Mouse (Mus musculus) kidney, postnatal 25 days (tissue): ENCODE results near the gene Gm4302.
"Not testable (repeated sequence)": the region's sequence is repeated elsewhere in the genome, so short reads cannot be mapped to it uniquely, and the experiment has no call there.

Experiments
- DNase-seq, 2 experiments: peaks; one replicate each; pipeline ENCODE4 v3.0.0; 2021; ENCODE audit warnings: mixed read lengths in 2 of 2

Gm4302 gene

GRCm38 (mm10) chr10:100340536-100340935 lies at the start of gene Gm4302:
TSS of gene Gm4302 (plus strand) at chr10:100340836.
- not testable (repeated sequence) for DNase-seq

DNA sequence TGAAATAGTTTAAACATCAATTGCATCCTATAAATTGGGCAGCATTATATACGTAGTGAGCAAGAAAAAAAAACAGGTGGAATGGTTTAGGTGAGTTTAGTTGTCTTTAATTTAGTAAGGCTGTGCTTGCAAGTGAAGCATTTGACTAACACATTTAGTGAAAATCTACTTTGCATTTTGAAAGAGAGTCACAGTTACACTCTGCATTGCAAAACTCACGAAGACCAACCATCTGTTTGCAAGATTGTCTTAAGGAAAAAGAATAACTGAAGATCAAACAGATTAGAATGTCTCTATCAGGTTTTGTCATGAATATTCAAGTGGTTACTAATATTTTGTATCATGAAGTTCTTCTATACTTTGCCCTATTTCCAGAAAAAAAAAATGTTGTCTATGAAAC lies 44.5 kb upstream of the Gm4302 start:
- no peak for DNase-seq

GRCm38 (mm10) chr10:100300106-100300505 lies 40.5 kb upstream of the Gm4302 start:
- DNase-seq = not testable (repeated sequence)

GRCm38 (mm10) chr10:100335376-100335775 lies 5.3 kb upstream of the Gm4302 start, which contains the start of gene Gm4301:
TSS of gene Gm4301 (plus strand) at chr10:100335676.
- DNase-seq = not testable (repeated sequence)

DNA sequence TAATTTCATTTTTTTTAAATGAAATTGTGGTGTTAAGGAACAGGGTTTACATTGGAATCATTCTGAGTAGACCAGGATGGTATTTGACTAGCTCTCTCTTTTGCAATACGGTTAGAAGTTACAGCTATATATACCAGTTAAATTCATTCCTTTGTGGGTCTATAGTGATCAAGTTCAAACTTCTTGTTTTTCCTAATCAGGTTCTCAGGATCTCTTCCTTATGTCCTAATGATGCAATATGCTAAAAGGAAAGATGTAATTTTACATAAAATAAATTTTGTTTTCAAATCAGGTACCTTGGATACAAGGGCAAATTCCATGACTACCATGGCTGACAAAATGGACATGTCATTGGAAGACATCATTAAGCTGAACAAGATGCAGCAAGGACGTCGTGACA lies 5.0 kb downstream of the Gm4302 start, which contains the start of gene Gm4303:
Gene Gm4303, plus strand, starts transcription at position 301 of the 400 bp plus-strand sequence.
- not testable (repeated sequence) for DNase-seq

- not testable (repeated sequence) for DNase-seq
Observed at GRCm38 (mm10) chr10:100350793-100351192, 10.2 kb downstream of the Gm4302 start, which contains the start of gene Gm4305. TSS of gene Gm4305 (plus strand) at chr10:100351093.

- DNase-seq = peak; percentile 5 to 43
Observed at GRCm38 (mm10) chr10:100356841-100357240, 16.2 kb downstream of the Gm4302 start.

- not testable (repeated sequence) for DNase-seq
Observed at GRCm38 (mm10) chr10:100361038-100361437, 20.4 kb downstream of the Gm4302 start, which contains the start of gene Gm4307. TSS of gene Gm4307 (plus strand) at chr10:100361338.

DNA sequence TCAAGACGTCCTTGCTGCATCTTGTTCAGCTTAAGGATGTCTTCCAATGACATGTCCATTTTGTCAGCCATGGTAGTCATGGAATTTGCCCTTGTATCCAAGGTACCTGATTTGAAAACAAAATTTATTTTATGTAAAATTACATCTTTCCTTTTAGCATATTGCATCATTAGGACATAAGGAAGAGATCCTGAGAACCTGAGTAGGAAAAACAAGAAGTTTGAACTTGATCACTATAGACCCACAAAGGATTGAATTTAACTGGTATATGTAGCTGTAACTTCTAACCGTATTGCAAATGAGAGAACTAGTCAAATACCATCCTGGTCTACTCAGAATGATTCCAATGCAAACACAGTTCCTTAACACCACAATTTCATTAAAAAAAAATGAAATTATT lies 41.8 kb downstream of the Gm4302 start, which contains the start of gene Gm4312:
Gene Gm4312, minus strand, starts transcription at position 101 of the 400 bp plus-strand sequence.
- not testable (repeated sequence) for DNase-seq
